Mouse (Mus musculus) spleen, postnatal 4 days (tissue): ENCODE results near the gene Klk11.

Experiments
- DNase-seq, 2 experiments: peaks; one replicate each; pipeline ENCODE4 v3.0.0; 2022; ENCODE audit warnings: low spot score in 2 of 2

Klk11 gene

DNA sequence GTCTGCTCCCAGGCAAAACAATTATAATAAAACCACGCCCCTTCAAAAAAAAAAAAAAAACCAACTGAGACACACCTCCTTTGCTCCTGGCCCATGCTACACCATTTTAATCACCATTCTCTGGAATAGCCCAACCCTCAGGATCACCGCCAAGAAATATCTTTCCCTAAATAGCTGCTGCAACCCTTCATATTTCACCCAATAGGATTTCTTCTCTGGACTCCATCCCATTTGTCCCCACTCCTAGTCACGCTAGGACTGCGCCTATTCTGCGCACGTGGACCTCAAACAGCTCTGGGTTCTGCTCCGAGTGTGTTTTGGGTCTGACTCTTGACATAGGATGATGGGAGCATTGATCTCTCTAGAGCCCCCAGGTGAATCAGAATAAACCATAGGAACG is 22.0 kb downstream of the Klk11 start:
- DNase-seq = no peak

DNA sequence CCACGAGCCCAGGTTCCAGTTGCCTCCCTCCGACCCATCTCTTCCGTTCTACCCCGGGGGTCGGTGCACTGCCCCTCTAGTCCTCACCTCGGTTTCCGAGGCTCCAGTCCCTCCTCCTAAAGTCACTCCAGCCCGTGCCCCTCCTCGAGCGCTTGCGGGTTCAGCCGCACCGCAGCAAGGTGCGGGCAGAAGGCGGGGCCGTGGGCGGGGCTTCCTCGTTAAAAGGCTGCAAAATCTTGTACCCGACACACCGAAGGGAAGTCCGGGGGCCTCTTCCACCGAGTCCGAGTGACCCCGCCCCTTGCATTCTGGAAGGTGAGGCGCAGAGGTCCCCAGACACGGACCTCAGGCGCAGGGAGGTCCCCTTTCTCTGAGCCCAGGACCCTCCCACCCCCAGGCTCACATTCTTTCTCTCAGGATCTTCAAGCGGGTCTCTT is 22.9 kb downstream of the Klk11 start, which contains the start of gene Klk8:
Gene Klk8 (plus strand): TSS at position 245 of the 437 bp plus-strand sequence.
- peak in 1 of 2 experiments; percentile 22 for DNase-seq

DNA sequence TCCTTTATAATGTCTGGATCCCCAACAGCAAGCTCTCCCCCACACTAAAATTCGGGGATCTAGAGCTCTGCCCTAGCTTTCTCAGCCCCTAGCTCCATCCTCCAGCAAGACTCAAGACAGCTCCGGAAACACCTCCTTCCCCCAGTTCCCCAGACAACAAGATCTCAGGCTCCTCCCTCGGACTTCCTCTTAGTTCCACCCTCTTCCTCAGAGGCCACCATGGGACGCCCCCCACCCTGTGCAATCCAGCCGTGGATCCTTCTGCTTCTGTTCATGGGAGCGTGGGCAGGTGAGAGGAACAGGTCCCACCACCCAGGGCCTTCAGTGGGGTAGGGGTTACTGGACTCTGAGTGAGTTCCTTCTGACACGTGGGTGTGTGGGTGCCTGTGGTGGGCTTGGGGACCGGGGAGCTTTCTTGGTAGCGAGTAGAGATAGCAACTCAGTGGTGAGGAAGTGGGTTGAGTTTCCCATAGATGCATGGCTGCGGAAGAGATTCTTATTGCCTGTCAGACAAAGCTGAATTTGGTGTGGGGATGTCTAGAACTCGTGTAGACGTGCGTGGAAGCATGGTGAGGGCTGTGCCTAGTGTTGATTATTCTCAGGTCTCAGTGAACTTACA is 23.5 kb downstream of the Klk11 start:
- DNase-seq = no peak

DNA sequence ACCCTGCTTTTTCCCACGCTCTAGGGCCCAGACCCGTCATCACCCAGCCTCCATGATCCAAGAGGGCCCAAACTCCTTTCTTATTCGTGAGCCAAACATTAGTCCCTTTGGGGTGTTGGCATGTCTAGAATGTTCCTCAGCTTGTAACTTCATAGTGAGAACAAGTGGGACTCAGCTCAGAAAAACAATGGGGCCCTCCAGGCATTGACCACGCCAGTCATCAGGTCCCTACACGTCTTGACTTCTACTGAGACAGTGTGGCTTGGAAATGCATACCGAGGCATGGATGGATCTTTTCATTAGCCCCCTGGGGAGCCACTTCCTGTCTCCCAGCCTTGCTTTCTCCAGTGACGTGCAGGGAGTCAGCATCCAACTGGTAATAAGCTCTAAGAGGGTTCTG is 25.5 kb downstream of the Klk11 start:
- DNase-seq = no peak

DNA sequence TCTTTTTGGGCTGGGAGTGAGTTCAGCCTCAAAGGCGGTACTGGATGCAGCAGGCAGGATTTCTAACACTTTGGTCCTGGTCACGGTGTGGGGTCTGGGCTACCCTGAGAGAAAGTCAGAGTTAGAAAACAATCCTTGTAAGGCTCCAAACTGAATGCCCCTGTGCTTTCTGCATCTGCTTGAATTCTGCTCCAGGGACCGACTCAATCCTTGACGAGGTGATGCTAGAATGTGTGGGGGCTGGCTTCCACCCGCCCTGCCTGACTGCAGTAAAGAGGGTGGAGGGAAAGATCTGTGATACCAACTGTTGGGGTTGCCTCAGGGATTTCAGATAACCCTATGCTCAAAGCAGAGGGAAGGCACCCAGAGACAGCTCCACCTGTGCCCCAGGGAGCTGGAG is 36.6 kb downstream of the Klk11 start, which contains the start of gene Klk7:
Gene Klk7 (plus strand): TSS at position 301 of the 400 bp plus-strand sequence.
- no peak for DNase-seq

DNA sequence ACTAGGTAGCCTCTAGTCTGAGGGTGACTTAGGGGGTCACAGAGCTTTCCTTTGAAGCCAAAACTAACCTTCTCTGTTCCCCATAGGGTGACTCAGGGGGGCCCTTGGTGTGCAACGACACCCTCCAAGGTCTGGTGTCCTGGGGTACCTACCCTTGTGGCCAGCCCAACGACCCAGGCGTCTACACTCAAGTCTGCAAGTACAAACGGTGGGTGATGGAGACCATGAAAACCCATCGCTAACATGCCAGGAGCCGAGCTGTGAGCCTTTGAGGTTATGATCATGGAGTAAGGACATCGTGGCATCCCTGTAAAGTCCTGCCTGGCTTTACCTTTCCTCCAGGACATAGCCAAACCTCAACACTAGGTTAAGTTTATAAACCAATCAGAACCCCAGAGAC is 40.8 kb downstream of the Klk11 start:
- DNase-seq = no peak

DNA sequence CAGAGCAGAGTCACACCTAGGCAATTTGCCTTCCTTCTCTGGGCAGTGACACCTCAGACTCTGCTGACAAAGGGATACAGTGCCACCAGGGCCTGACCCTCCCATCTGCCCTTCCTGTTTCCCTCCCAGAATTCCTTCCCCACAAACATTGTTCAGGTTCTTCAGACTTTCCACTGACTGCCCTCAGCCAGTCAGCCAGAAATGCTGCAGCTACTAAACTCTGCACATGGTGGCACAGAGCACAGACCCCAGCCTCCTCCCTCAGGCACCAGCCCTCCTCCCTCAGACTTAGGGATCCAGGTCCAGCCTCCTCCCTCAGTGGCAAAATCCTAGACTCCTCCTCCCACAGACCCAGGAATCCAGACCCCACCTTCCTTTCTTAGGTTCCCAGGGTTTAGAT is 42.3 kb downstream of the Klk11 start:
- DNase-seq = no peak

DNA sequence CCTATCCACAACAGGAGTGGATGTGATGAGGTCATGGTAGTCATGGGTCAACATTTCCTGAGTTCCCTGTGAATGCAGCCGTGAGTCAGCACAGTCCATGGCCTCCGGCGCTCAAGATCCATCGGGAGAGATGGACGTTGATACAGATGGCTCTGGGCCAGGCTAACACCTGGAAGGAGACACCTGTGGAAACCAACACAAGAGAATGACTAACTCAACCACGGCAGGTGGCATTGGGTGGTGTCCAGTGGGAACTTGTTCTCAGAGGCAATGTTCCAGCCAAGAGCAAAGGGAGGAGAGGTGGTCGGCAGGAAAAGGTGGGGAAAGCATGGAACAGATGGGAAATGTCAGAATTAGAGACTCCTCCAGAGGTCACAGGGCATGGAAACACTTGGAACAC is 47.2 kb downstream of the Klk11 start:
- no peak for DNase-seq

DNA sequence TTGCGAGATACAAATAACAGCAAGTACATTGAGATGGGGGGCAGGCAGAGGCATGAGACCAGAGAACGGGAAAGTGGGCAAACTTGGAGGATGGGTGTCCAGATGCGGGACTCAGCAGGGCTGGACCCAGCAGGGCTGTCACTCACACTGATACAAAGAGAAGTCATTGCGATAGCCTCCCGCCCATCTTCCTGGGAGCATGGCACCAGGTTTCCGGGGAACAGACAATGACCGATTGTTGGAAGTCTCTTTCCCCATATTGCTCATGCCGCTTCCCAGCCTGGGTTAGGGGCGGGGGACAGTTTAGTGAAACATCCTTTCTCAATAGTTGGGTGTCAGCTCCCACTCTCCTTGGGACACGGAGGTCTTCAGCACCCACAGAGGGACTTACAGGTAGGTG is 49.8 kb downstream of the Klk11 start, which contains the start of gene Klk6:
Gene Klk6 (plus strand): TSS at position 301 of the 400 bp plus-strand sequence.
- DNase-seq = no peak

DNA sequence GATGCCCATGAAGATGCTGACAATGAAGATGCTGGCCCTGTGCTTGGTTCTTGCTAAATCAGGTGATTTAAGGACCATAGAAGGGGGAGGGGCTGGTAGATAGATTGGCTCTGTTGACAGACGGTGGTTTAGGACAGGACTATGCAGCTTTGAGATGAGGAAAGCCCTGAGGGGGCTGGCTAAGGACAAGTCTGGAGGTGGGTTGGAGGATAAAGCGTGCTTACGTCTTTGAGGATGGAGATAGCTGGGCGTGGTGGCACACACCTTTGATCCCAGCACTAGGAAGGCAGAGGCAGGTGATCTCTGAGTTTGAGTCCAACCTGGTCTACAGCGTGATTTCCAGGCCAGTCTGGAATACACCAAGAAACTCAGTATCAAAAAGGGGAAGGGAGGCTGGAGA is 51.7 kb downstream of the Klk11 start:
- DNase-seq = no peak

DNA sequence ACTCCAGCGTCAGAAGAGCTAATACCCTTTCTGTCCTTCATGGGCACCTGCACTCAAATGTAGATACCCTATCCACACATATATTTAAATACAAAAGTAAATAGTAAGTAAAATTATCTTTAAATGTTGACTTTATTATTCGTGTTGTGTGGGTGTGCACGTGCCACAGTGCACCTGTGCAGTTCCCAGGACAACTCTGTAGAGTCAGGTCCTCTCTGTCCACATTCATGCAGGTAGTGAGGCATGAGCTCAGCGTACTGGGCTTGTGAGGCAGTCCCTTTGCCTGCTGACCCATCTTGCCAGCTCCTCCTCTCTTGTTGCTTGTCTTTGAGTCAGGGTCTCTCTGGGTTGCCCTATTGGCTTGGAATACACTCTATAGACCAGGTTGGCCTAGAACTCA is 53.3 kb downstream of the Klk11 start:
- DNase-seq = no peak
